Mouse (Mus musculus) hindbrain, embryonic 11.5 days (tissue): ENCODE measurements at regions not wholly inside any gene's neighbourhood (a gene's known extent, or its start where the extent isn't known, plus 50 kb on each side); places are given as distances from the start of the nearest gene placed in this dataset.
"Not testable (repeated sequence)": the region's sequence is repeated elsewhere in the genome, so short reads cannot be mapped to it uniquely, and the experiment has no call there.

ENCODE experiments used
- ATAC-seq: fragments of 200-750 bp; cut with Nextera tagmentation; 2 replicates; pipeline ENCODE4 v1.8.0; 2017; ENCODE audit warnings: mild to moderate bottlenecking, moderate TSS enrichment, moderate library complexity; ENCODE audit not compliant: low FRiP score
- DNase-seq: peaks from one replicate; pipeline ENCODE4 v3.0.0-alpha.2; 2015; ENCODE audit warnings: low spot score
- H3K27ac ChIP-seq: fragments of 300-500 bp; sonication (generic); 2 replicates; pipeline ENCODE4 v1.5.1; 2014; ENCODE audit warnings: mild to moderate bottlenecking, low read depth, low read length
- H3K27me3 ChIP-seq: fragments of 300-500 bp; sonication (generic); 2 replicates; pipeline ENCODE4 v1.6.1; 2014; ENCODE audit warnings: mild to moderate bottlenecking, low read length, moderate library complexity, mixed read lengths; ENCODE audit not compliant: control insufficient read depth, insufficient read depth
- H3K36me3 ChIP-seq: fragments of 300-500 bp; sonication (generic); 2 replicates; pipeline ENCODE4 v1.6.1; 2014; ENCODE audit warnings: mild to moderate bottlenecking, low read length, moderate library complexity, mixed read lengths; ENCODE audit not compliant: control insufficient read depth, insufficient read depth
- H3K4me1 ChIP-seq: fragments of 300-500 bp; sonication (generic); replicated peaks from 2 replicates; pipeline ENCODE4 v1.6.1; 2014; ENCODE audit warnings: low read length, mixed read lengths; ENCODE audit not compliant: control insufficient read depth, insufficient read depth
- H3K4me2 ChIP-seq: fragments of 300-500 bp; sonication (generic); replicated peaks from 2 replicates; pipeline ENCODE4 v1.6.1; 2014; ENCODE audit warnings: mild to moderate bottlenecking, low read depth, low read length
- H3K4me3 ChIP-seq: fragments of 300-500 bp; sonication (generic); 2 replicates; pipeline ENCODE4 v1.5.1; 2014; ENCODE audit warnings: low read depth, low read length
- H3K9ac ChIP-seq: fragments of 300-500 bp; sonication (generic); 2 replicates; pipeline ENCODE4 v1.6.1; 2014; ENCODE audit warnings: low read depth, low read length
- H3K9me3 ChIP-seq: fragments of 300-500 bp; sonication (generic); 2 replicates; pipeline ENCODE4 v1.6.1; 2016; ENCODE audit warnings: low read length; ENCODE audit not compliant: control insufficient read depth
- WGBS: fragments of 180-500 bp; shearing (Covaris S2); extraction: QIAGEN DNeasy Blood & Tissue Kit; methylation state at CpG from one replicate; pipeline ENCODE4 v1.1.7; 2014; 5-methylcytosine and 5-hydroxymethylcytosine counted together

DNA sequence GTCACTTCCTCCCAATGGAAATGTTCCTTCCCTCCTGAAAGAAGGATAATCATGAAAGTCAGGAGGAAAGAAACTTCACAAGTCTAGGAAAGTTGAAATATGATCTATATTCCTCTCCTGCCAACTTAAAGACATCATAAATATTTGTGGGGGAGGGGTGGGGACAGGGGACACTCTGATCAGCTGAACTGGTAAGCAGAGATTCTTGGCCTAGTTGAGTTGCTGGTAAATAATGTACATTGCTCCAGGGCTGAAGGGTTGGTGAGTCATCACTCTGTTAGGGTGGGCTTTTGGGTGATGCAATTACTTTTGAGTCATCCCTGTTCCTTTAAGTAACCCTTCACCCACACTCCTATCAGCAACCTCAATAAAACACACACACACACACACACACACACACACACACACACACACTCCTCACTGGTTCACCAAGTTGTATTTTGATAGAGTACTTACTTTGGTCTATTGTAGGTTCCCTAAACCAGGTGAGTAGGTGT, 56.0 kb downstream of the Ccdc71l start:
- Histone ChIP-seq H3K4me1 (no peaks in the 10 kb centered on the region), H3K4me2 (no peak overlapping the region), H3K9me3 (no peaks in the 10 kb centered on the region), H3K9ac (no peak overlapping the region), H3K36me3 (no peaks in the 10 kb centered on the region), H3K27me3 (no peaks in the 10 kb centered on the region), H3K27ac (no peak overlapping the region), H3K4me3 (no peak overlapping the region)
- ATAC-seq (no peak), DNase-seq (no peak)

- ATAC-seq: no peak
- 63% methylated on average over 1 of the region's 1 CpGs for WGBS
- H3K9ac ChIP-seq: no peak overlapping the region
- no peak overlapping the region for H3K4me2 ChIP-seq
- H3K27ac ChIP-seq: no peak overlapping the region
- no peak overlapping the region for H3K4me3 ChIP-seq
- H3K9me3 ChIP-seq: no peaks in the 10 kb centered on the region
- no peaks in the 10 kb centered on the region for H3K27me3 ChIP-seq
- no peak for DNase-seq
- H3K4me1 ChIP-seq: no peaks in the 10 kb centered on the region
- no peaks in the 10 kb centered on the region for H3K36me3 ChIP-seq
Observed at GRCm38 (mm10) chr12:32435126-32435525, 56.6 kb downstream of the Ccdc71l start.

DNA sequence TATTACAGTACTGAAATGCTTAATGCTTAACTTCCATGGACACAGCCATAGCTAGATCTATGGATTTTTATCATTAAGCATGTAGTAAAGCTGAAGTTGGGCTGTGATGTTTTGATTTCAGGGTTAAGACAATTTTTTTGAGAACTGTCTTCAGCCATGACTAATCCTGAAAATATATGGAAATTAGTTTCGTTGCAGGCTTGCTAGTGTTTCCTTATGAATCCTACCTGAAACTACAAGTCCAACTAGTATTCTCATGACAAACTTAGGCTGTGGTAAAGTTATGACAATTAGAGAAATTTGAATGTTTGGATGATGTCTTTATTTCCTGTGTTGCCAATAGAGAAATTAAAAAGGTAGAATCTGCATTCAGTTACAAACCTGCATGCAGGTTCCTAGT, 59.7 kb downstream of the Ccdc71l start:
- Histone ChIP-seq H3K9ac (no peak overlapping the region), H3K4me3 (no peak overlapping the region), H3K27me3 (no peaks in the 10 kb centered on the region), H3K9me3 (no peaks in the 10 kb centered on the region), H3K4me2 (no peak overlapping the region), H3K27ac (no peak overlapping the region), H3K36me3 (no peaks in the 10 kb centered on the region), H3K4me1 (no peaks in the 10 kb centered on the region)
- 77% methylated on average over 1 of the region's 1 CpGs for WGBS
- ATAC-seq (no peak), DNase-seq (no peak)

DNA sequence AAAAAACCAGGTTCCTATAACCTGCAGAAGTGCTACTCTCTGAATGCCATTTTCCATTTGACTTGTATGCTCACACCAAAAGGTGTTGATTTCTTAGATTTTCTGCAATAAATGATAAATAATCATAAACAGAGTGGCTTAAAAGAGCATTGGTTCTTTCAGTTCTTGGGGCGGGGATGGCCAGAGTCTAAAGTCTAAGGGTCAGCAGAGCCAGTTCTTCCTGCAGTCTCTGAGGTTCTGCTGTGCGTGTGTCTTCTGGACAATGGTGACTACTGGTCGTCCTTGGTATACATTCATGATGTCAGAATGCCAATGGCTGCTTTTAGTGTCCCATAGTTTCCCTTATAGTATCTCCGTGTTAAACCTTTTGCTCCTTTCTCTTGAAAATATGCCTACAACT, 66.3 kb downstream of the Ccdc71l start:
- DNase-seq: no peak

GRCm38 (mm10) chr12:32445874-32446273, 67.4 kb downstream of the Ccdc71l start:
- DNase-seq: no peak
- H3K27me3 ChIP-seq: no peaks in the 10 kb centered on the region
- no peak for ATAC-seq
- no peaks in the 10 kb centered on the region for H3K9me3 ChIP-seq
- no peak overlapping the region for H3K27ac ChIP-seq
- no peak overlapping the region for H3K9ac ChIP-seq
- H3K4me2 ChIP-seq: no peak overlapping the region
- no peak overlapping the region for H3K4me3 ChIP-seq
- no peaks in the 10 kb centered on the region for H3K36me3 ChIP-seq
- no peaks in the 10 kb centered on the region for H3K4me1 ChIP-seq

More for the DNA sequence above, 66.3 kb downstream of the Ccdc71l start:
- Histone ChIP-seq H3K4me1 (no peaks in the 10 kb centered on the region), H3K27me3 (no peaks in the 10 kb centered on the region), H3K27ac (no peak overlapping the region), H3K4me3 (no peak overlapping the region), H3K4me2 (no peak overlapping the region), H3K9ac (no peak overlapping the region), H3K9me3 (no peaks in the 10 kb centered on the region), H3K36me3 (no peaks in the 10 kb centered on the region)
- WGBS: 89% methylated on average over 4 of the region's 4 CpGs
- no peak for ATAC-seq

GRCm38 (mm10) chr12:32449373-32449772, 70.9 kb downstream of the Ccdc71l start:
- Histone ChIP-seq H3K9me3 (no peaks in the 10 kb centered on the region), H3K36me3 (no peaks in the 10 kb centered on the region), H3K4me3 (no peak overlapping the region), H3K27me3 (no peaks in the 10 kb centered on the region), H3K9ac (no peak overlapping the region), H3K4me2 (no peak overlapping the region), H3K27ac (no peak overlapping the region), H3K4me1 (no peaks in the 10 kb centered on the region)
- DNase-seq (no peak), ATAC-seq (no peak)

DNA sequence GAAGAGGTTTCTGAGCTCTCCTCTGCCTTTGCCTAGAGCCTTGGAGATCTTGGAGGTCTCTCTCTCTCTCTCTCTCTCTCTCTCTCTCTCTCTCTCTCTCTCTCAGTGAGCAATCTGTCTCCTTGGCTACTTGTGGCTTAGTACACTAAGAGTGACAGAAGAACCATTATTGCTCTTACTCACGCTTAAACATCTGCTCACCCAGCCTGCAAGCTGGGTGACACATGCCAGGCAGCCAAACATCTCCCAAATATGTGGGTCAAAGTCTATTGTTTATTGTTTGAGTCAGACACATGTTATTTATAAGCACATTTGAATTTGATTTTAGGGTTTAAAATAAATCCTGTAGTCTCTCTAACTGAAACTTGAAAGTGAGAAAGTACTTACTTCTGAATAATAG, 72.7 kb downstream of the Ccdc71l start:
- no peak overlapping the region for H3K4me2 ChIP-seq
- H3K27ac ChIP-seq: no peak overlapping the region
- H3K27me3 ChIP-seq: no peaks in the 10 kb centered on the region
- ATAC-seq (no peak), DNase-seq (no peak)
- H3K9me3 ChIP-seq: no peaks in the 10 kb centered on the region
- H3K4me1 ChIP-seq: no peaks in the 10 kb centered on the region
- no peaks in the 10 kb centered on the region for H3K36me3 ChIP-seq
- no peak overlapping the region for H3K9ac ChIP-seq
- no peak overlapping the region for H3K4me3 ChIP-seq
- 59% methylated on average over 1 of the region's 1 CpGs for WGBS

- no peak overlapping the region for H3K4me3 ChIP-seq
- H3K9ac ChIP-seq: no peak overlapping the region
- H3K9me3 ChIP-seq: no peaks in the 10 kb centered on the region
- no peaks in the 10 kb centered on the region for H3K4me1 ChIP-seq
- H3K4me2 ChIP-seq: no peak overlapping the region
- H3K27me3 ChIP-seq: no peaks in the 10 kb centered on the region
- ATAC-seq: no peak
- H3K36me3 ChIP-seq: no peaks in the 10 kb centered on the region
- H3K27ac ChIP-seq: no peak overlapping the region
- no peak for DNase-seq
Observed at GRCm38 (mm10) chr12:32454794-32455193, 76.3 kb downstream of the Ccdc71l start.

DNA sequence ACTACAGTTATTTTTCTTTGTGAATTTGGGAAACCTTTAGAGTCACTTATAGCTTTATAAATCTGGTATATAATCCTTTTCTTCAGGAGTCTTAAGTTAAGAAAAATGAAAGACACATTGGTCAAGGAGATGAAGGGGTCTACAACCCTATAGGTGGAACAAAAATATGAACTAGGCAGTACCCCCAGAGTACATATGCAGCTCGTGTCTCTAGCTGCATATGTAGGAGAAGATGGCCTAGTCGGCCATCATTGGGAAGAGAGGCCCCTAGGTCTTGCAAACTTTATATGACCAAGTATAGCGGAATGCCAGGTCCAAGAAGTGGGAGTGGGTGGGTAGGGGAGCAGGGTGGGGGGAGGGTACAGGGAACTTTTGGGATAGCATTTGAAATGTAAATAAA, 76.7 kb downstream of the Ccdc71l start:
- peak; percentile 52 for DNase-seq
- ATAC-seq: not testable (repeated sequence)

More for the DNA sequence above, 76.7 kb downstream of the Ccdc71l start:
- H3K4me2 ChIP-seq, H3K9me3 ChIP-seq, H3K4me3 ChIP-seq, H3K27ac ChIP-seq, H3K9ac ChIP-seq, H3K36me3 ChIP-seq, H3K4me1 ChIP-seq, H3K27me3 ChIP-seq: not testable (repeated sequence)
- WGBS: 90% methylated on average over 3 of the region's 3 CpGs
